ENCODE assay signal across 10 mouse cellular contexts in the genomic region with DNA sequence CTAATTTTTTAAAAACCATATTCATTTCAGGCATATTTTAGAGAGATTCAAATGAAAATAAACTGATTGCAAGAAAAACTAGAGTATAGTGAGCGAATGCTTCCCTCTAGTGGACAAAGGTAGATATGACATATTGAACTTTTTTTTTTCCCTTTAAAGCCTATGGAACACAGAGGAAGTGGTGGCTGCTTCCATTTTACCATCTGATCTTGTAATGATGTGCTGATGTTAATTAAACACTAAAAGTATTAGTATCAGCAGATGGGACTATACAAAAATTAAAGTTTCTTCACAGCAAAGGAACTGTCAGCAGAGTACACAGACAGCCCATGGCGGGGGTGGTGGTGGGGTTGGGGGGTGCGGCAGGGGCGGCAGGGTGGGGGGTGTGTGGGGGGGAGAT. TPM values are rescaled to one million over a fixed set of nuclear protein-coding genes. Genes with fewer than 3 reads are reported as not detected.
DNase-seq lines count a peak whose midpoint lies in the region; ATAC-seq and TF ChIP-seq lines count a peak whose summit lies in the region.
"Had no signal": no experiment of that assay in that cellular context is flagged by ENCODE, and none has a peak within 500 bp of the region (broad histone marks: within the 10 kb centered on the region; RNA-seq: fewer than 3 reads in every experiment).

No protein-coding gene starts in this region.

- TF ChIP-seq CTCF in lung, postnatal 0 days (IDR thresholded peaks at IDR 0.05) = peak; percentile 73
- TF ChIP-seq CTCF in brain, embryonic 14.5 days (IDR thresholded peaks at IDR 0.05; ENCODE audit: borderline replicate concordance, extremely low read depth, insufficient read depth, insufficient read length) = no peak
- peak; percentile 84 for TF ChIP-seq CTCF in stomach, postnatal 0 days (IDR thresholded peaks at IDR 0.05; ENCODE audit: low read depth)

- H3K4me3 ChIP-seq in lung, postnatal 0 days (ENCODE audit: low read depth, low read length) = no peak overlapping the region
- H3K4me3 ChIP-seq in hindbrain, embryonic 14.5 days (replicated peaks; ENCODE audit: low read length) = no peak overlapping the region
- H3K4me3 ChIP-seq in stomach, postnatal 0 days (ENCODE audit: low read depth, low read length) = no peak overlapping the region
- H3K4me3 ChIP-seq: erythroblast, embryonic 14.5 days; liver, embryonic 15.5 days; stomach, embryonic 15.5 days had no signal

- ATAC-seq in lung, postnatal 0 days = no peak
- peak; percentile 66; the same call in 1 of the 2 replicates for ATAC-seq in hindbrain, embryonic 14.5 days (ENCODE audit: low FRiP score)
- peak; percentile 32; the same call in 1 of the 2 replicates for ATAC-seq in stomach, postnatal 0 days (ENCODE audit: low FRiP score, low TSS enrichment)

- peak; percentile 72 for DNase-seq in lung, postnatal 0 days (ENCODE audit: low spot score)
- no peak for DNase-seq in lung, postnatal 14 days
- peak; percentile 76 for DNase-seq in brain, embryonic 14.5 days (ENCODE audit: low read depth)
- peak; percentile 87 for DNase-seq in hindbrain, embryonic 14.5 days (ENCODE audit: low spot score)
- DNase-seq in stomach, postnatal 0 days (ENCODE audit: low spot score) = no peak
- DNase-seq in gastrocnemius, postnatal 25 days = no peak
- DNase-seq in spleen, postnatal 10 days (ENCODE audit: low spot score in 2 of 2) = no peak

- TF ChIP-seq POLR2A in brain, embryonic 14.5 days (IDR thresholded peaks at IDR 0.05; ENCODE audit: borderline replicate concordance, extremely low read depth, insufficient read depth, insufficient read length, poor library complexity, severe bottlenecking) = no peak

- TF ChIP-seq EP300 in lung, postnatal 0 days (IDR thresholded peaks at IDR 0.05) = no peak
- TF ChIP-seq EP300 in stomach, postnatal 0 days (optimal IDR thresholded peaks at IDR 0.05) = no peak

- H3K27me3 ChIP-seq in lung, postnatal 0 days (replicated peaks; ENCODE audit: insufficient read depth, low read length) = no peaks in the 10 kb centered on the region
- no peaks in the 10 kb centered on the region for H3K27me3 ChIP-seq in hindbrain, embryonic 14.5 days (ENCODE audit: control insufficient read depth, insufficient read depth, low read length)
- no peaks in the 10 kb centered on the region for H3K27me3 ChIP-seq in stomach, postnatal 0 days (ENCODE audit: control insufficient read depth, insufficient read depth, low read length)
- H3K27me3 ChIP-seq: liver, embryonic 15.5 days; stomach, embryonic 15.5 days had no signal

- no peak overlapping the region for H3K27ac ChIP-seq in lung, postnatal 0 days (ENCODE audit: low read length)
- H3K27ac ChIP-seq in hindbrain, embryonic 14.5 days = no peak overlapping the region
- H3K27ac ChIP-seq in stomach, postnatal 0 days (replicated peaks) = no peak overlapping the region
- H3K27ac ChIP-seq: liver, embryonic 15.5 days; stomach, embryonic 15.5 days had no signal

- no peaks in the 10 kb centered on the region for H3K36me3 ChIP-seq in lung, postnatal 0 days (ENCODE audit: insufficient read depth, low read length)
- H3K36me3 ChIP-seq in hindbrain, embryonic 14.5 days (replicated peaks; ENCODE audit: control insufficient read depth, insufficient read depth) = no peaks in the 10 kb centered on the region
- no peaks in the 10 kb centered on the region for H3K36me3 ChIP-seq in stomach, postnatal 0 days (ENCODE audit: control insufficient read depth, insufficient read depth, low read length)
- H3K36me3 ChIP-seq: liver, embryonic 15.5 days; stomach, embryonic 15.5 days had no signal

- H3K4me2 ChIP-seq in lung, postnatal 0 days (replicated peaks; ENCODE audit: low read depth, low read length) = no peak overlapping the region
- no peak overlapping the region for H3K4me2 ChIP-seq in hindbrain, embryonic 14.5 days (replicated peaks)
- H3K4me2 ChIP-seq in stomach, postnatal 0 days (replicated peaks; ENCODE audit: low read depth) = no peak overlapping the region
- H3K4me2 ChIP-seq: liver, embryonic 15.5 days; stomach, embryonic 15.5 days had no signal

- no peaks in the 10 kb centered on the region for H3K9me3 ChIP-seq in lung, postnatal 0 days (ENCODE audit: low read length)
- no peaks in the 10 kb centered on the region for H3K9me3 ChIP-seq in hindbrain, embryonic 14.5 days (ENCODE audit: control insufficient read depth, low read length)
- no peaks in the 10 kb centered on the region for H3K9me3 ChIP-seq in stomach, postnatal 0 days (ENCODE audit: control insufficient read depth, low read length)
- H3K9me3 ChIP-seq: liver, embryonic 15.5 days; stomach, embryonic 15.5 days had no signal

- no peaks in the 10 kb centered on the region for H3K4me1 ChIP-seq in lung, postnatal 0 days (ENCODE audit: insufficient read depth, low read depth, low read length)
- H3K4me1 ChIP-seq in hindbrain, embryonic 14.5 days (replicated peaks; ENCODE audit: control insufficient read depth, insufficient read depth, low read length) = 0 out of 2 replicates have a peak, but pooled peaks cover 3% of the 10 kb centered on the region
- H3K4me1 ChIP-seq in stomach, postnatal 0 days (replicated peaks; ENCODE audit: control insufficient read depth, insufficient read depth) = no peaks in the 10 kb centered on the region; the same call in 1 of the 2 replicates
- H3K4me1 ChIP-seq: liver, embryonic 15.5 days; stomach, embryonic 15.5 days had no signal

- H3K9ac ChIP-seq in lung, postnatal 0 days (replicated peaks; ENCODE audit: low read depth) = no peak overlapping the region
- no peak overlapping the region for H3K9ac ChIP-seq in hindbrain, embryonic 14.5 days
- H3K9ac ChIP-seq in stomach, postnatal 0 days (ENCODE audit: low read length) = no peak overlapping the region
- H3K9ac ChIP-seq: liver, embryonic 15.5 days; stomach, embryonic 15.5 days had no signal

- WGBS in lung, postnatal 0 days = 65% methylated on average over 4 of the region's 4 CpGs
- WGBS in hindbrain, embryonic 14.5 days = 67% methylated on average over 4 of the region's 4 CpGs
- 61% methylated on average over 4 of the region's 4 CpGs for WGBS in stomach, postnatal 0 days

RNA-seq across cellular contexts. Expression of a gene that starts 48.3 kb away (rescaled TPM):
- 4.1 and 5.0 TPM in 2 replicates for polyA plus RNA-seq in lung, postnatal 0 days (2015; fragmentation: Nextera tagmentation; extraction: Ambion mirVana)
- 0.31 and 0.42 TPM in 2 replicates for polyA plus RNA-seq in brain, embryonic 14.5 days (2012; rRNA removed)
- polyA plus RNA-seq in hindbrain, embryonic 14.5 days (2014; fragmentation: Nextera tagmentation; extraction: Ambion mirVana) = 0.37 and 0.67 TPM in 2 replicates
- 539 and 549 TPM in 2 replicates for polyA plus RNA-seq in stomach, postnatal 0 days (2015; fragmentation: Nextera tagmentation; extraction: Ambion mirVana)
- total RNA-seq in gastrocnemius, postnatal 25 days (2021) = not detected
- polyA plus RNA-seq: erythroblast, embryonic 14.5 days had no signal

Comparison
In these comparisons a context has a peak if more than half of its experiments do, and no peak if none do; other contexts are left out.
1. DNase-seq: peak in lung, postnatal 0 days (single experiment), brain, embryonic 14.5 days (single experiment) and hindbrain, embryonic 14.5 days (single experiment); none in lung, postnatal 14 days (single experiment), stomach, postnatal 0 days (single experiment), gastrocnemius, postnatal 25 days (single experiment) and spleen, postnatal 10 days (0 of 2).
2. RNA of a gene that starts 48.3 kb away (polyA plus RNA-seq): 539 to 549 TPM in stomach, postnatal 0 days; 4.1 to 5.0 TPM in lung, postnatal 0 days, 0.37 to 0.67 TPM in hindbrain, embryonic 14.5 days and 0.31 to 0.42 TPM in brain, embryonic 14.5 days; every median in the first group is over 10 times any median in the second.